Mouse (Mus musculus) left cerebral cortex, postnatal 4 days (tissue): ENCODE data around the gene Kcnj15. TPM values are rescaled to one million over a fixed set of nuclear protein-coding genes. Genes with fewer than 3 reads are reported as not detected.

ENCODE experiments used
- DNase-seq: peaks from one replicate; pipeline ENCODE4 v3.0.0-alpha.2; 2022
- intact Hi-C: fragments of 180-260 bp; cut with DNase I; formaldehyde crosslinking; loops from one replicate; pipeline ENCODE4 v1.15.1; 2025
- total RNA-seq, 2 experiments: library from RNA; stranded (reverse); gene quantifications; 2 replicates each; pipeline ENCODE4 v1.2.3; 2021

Kcnj15 gene
- total RNA-seq, 2 experiments from 2014 or later: 0.14 TPM

DNA sequence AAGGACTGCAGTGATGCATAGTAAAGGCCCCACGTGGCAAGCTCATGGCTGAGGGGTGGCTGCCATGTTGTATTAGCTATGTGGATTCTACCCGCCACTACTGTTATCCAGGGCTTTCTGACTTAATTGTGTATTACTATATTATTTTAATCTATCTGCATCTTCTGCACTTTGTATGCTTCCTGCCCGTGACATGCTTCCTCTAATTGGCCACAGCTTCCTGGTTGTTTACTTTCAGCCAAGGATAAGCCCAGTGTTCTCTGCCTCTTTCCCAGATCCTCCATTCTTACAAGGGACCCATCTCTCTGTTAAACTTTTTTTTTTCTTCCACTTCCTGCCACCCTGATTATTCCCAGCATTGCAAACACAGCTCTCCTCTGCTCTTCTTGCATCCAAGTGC lies 32.0 kb downstream of the Kcnj15 start:
- no peak for DNase-seq
- intact Hi-C loops: no loop called here

DNA sequence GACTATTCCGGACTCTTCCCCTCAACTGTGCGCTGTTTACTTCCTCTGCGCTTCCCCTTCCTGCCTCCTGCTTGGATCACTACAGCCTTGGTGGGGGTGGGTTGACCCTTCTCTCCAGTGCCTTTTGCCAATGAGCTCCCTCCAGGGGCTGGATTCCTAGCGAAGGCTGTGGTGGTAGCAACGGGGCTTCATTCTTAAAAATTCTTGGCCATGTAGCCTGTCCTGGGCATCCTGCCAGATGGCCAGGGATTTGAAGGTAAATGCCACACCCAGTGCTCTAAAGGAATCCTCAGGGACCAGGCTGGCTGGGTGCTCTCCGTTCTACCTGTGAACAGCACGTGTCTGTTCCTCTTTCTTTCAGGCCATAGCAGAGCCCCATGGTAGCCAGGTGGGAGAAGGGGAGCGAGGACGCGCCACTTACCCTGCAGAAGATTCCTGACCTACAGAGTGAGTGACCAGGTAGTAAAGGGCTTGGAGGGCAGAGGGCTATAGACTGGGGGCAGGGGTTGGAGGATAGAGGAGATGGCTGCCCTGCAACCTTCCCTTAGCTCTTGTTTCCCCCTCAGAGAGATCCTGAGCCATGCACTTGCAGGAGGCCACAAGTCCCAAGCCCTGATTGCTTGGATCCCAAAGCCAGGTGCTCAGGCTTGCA lies 34.2 kb downstream of the Kcnj15 start:
- intact Hi-C loops: no loop called here
- DNase-seq: no peak

- DNase-seq: no peak
- intact Hi-C loops: no loop called here
Observed at GRCm38 (mm10) chr16:95292843-95293505, 35.6 kb downstream of the Kcnj15 start.

DNA sequence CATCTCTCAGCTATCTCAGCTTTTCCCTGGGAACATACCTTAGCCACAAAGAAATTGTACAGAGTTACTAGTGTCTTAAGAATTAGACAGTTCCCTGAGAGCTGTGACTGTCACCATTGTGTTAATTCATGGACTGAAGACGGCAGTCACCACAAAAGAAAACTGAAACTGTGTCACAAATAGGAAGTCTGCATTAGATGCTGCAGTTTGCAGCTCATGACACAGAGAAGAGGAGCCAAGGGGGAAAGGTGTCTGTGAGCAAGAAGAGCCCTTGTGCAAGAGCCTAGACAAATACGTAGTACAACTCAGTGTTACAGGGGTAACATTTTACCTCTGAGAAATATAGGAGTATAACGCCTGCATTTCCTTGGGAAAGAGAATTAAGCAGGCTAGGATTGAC lies 40.3 kb downstream of the Kcnj15 start:
- intact Hi-C loops: no loop called here
- DNase-seq: no peak

DNA sequence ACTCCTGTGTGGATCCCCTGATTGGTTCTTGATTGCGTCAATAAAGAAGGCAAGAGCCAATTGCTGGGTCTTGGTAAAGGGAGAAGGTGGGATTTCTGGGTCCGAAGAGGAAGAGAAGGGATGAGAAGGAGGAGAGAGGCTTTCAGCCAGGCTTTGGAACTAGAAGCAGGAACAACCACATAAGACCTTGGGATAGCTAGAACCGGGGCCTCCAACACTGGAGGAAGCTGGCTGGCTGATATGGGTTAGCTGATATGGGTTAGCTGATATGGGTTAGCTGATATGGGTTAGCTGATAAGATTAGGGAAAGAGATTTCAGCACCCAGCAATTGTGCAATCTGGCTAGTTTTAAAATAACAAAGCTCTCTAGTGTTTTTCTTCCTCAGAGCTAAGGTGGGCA lies 44.3 kb downstream of the Kcnj15 start:
- no peak for DNase-seq
- intact Hi-C loops: no loop called here

DNA sequence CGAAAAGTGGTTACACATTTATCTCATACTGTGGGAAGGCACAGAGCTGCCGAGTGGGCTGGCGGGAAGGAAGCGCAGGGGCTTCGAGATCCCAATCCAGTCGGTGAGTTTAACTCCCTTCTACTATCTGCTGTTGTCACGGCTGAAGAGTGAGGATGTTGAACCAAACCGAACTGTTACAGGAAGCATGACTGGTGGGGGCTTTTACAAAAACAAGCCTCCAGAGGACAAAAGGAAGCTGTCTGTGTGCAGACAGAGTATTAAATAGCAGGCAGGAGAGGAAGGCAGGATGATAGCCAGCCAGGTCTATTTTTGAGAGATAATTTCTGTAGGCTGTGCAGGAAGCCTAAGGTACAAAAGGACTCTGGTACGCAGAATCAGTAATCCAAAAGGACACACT lies 46.3 kb downstream of the Kcnj15 start:
- intact Hi-C loops: no loop called here
- DNase-seq: no peak

DNA sequence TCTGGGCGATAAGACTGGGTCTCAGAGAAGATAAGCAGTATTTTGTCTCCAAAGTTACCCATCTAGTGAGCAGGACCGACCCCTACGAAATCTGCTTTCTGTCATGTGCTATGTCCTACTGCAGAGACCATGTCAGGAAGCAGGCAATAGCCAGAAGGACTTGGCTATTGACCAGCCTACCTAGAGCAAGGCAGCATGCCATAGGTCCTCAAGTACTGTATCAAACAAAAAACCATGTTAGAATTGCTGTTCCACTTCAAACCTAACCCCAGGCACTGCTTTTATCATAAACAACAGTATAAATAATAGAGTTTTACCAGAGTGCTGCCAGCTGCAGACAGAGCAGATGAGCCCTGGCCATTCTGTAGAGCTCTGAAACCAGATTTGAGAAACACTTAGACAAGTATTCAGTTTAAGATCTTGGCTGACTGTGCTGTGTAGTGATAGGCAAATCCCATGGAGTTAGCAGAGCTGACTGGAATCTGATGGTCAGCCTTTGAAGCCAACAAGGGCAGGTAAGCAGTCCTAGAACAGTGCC lies 50.5 kb downstream of the Kcnj15 start:
- DNase-seq: no peak
- intact Hi-C loops: no loop called here

DNA sequence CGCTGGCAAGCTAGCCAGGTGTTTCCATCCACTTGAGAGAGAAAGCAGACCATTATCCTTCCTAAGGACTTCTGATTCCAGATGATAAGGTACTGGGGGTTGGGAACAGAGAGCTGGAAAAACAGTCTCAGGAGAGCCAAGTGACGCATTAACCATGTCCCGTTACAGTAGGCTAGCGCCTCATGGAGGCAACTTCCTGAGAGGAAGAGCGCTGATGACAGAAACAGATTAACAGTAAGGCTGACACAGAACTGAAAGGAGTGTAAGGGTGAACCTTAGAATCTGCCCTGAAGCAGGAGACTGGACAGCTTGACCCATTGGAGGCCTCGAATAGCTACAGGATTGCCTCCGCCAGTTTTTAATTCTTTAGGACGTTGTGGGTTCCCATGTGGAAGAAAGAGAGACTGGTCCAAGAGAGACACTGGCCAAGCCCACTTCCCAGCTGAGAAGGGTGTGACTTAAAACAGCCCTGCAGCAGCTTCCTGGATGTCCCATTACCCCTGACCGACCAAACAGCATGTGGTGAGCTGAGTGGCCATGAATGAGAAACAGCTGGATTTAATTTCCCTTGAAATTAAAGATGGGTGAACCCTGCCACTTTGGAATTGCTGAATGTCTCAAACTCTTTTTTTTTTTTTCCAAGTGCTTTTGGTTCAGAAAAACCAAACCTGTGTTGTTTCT lies 64.7 kb downstream of the Kcnj15 start:
- intact Hi-C loops: no loop called here
- no peak for DNase-seq

DNA sequence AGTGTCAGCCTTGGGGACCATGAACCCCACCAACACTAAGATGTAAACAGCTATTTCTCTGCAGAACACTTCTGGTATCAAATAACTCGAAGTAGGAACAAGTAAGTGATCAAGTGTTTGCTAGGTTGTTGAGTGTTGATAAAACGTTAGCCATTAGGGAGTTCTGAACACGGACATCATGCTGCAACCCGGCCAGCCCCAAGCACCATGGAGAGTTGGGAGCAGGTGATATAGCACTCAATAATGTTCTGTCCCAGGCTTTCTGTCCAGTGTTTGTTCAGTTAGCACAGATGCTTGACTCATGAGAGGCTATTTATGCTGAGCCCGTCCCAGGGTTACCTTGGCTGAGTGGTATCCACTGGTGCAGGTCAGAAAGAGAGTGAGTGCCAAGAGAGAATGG lies 74.8 kb downstream of the Kcnj15 start:
- no peak for DNase-seq
- intact Hi-C loops: no loop called here

- intact Hi-C loops: loop anchor here (5.0 kb wide), 3 partner anchors 144 to 554 kb away; partner anchors contain the start of gene Kcnj6
Observed at GRCm38 (mm10) chr16:95340885-95341791, 83.8 kb downstream of the Kcnj15 start.

DNA sequence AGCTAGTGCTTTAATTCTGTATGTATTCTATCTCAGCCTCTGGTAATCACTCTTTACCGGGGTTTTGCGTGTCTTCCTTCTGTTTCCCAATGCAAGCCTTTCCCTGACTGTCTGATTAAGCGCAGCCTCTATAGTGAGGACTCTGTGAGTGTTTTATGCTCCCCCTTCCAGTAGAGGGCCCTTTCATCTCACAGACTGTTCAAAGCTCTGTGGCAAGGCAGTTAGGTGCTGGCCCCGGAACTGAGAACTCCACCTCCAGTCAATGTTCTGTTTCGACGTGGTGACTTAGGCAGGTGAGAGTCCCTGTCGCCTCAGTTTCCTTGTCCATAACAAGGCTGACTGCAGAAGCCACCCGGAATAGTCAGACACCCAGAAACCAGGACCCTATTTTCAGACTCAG lies 84.7 kb downstream of the Kcnj15 start:
- intact Hi-C loops: loop anchor here (5.0 kb wide), 3 partner anchors 145 to 555 kb away; partner anchors contain the start of gene Kcnj6

More at GRCm38 (mm10) chr16:95340885-95341791, 83.8 kb downstream of the Kcnj15 start:
- DNase-seq: peak; percentile 86

GRCm38 (mm10) chr16:95344961-95345360 lies 87.6 kb downstream of the Kcnj15 start:
- no peak for DNase-seq
- intact Hi-C loops: loop anchor here (5.0 kb wide), 3 partner anchors 148 to 558 kb away; partner anchors contain the start of gene Kcnj6

More for the DNA sequence above, 84.7 kb downstream of the Kcnj15 start:
- no peak for DNase-seq

- intact Hi-C loops: no loop called here
- DNase-seq: peak; percentile 79
Observed at GRCm38 (mm10) chr16:95345882-95346281, 88.5 kb downstream of the Kcnj15 start.

DNA sequence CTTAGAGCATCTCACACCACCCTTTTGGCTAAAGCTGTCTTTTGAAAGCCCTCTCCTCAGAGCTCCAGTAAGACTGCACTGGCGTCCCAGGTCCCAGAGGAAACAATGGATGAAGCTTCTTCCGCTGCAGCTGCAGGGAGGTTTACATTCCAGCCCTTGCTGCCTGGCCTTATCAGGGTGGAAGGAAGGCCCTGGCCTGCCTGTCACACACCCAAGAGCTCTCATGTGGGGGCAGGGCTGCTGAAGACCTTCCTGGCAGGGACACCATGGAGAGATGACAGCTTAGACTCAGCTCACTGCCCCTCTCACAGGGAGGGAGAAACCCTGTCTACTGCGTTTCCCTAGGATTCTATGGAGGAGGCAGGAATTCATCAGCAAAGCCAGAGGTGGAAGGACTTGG lies 89.8 kb downstream of the Kcnj15 start:
- intact Hi-C loops: no loop called here
- DNase-seq: no peak

DNA sequence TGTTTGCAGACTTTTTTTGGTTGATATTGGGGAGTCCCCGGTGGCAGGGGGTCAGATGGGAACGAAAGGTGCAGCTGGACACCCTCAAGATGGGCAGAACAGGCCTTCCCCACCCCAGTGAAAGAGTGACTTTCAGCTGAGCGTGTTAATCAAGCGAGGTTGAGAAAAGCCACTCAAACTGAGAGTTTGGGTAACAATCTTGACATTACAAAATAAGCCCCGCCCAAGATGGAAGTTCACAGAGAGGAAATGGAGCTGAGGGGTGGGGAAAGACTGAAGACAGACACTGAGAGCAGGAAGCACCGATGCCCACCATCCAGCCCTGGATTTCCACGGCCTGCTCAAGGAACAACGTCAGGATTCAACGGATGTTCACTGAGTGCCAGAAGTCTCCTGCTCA lies 91.2 kb downstream of the Kcnj15 start:
- DNase-seq: no peak
- intact Hi-C loops: no loop called here

- no peak for DNase-seq
- intact Hi-C loops: no loop called here
Observed at GRCm38 (mm10) chr16:95349344-95349743, 92.0 kb downstream of the Kcnj15 start.

DNA sequence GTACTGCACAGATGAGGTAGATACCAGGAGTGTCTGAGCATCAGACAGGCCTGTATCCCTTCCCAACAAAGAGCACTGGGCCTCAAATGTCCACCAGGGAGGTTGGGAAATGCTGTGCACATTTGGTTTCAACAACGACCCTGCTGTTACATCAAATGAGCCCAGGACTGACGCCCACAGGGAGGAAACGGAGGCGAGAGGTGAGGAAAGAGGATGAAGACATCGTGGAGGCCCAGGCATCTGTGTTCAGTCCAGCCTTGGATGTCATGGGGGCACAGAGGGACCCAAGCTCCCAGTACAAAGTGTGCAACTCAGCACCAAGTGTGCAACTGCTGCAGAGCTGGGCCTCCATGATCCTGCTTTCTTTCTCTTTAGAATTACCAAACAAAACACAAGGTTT lies 92.4 kb downstream of the Kcnj15 start:
- no peak for DNase-seq
- intact Hi-C loops: loop anchor here (5.0 kb wide), 1 partner anchor 613 kb away; no protein-coding TSS in a partner anchor
